Mouse (Mus musculus) lung, embryonic 14.5 days (tissue): ENCODE measurements at regions not wholly inside any gene's neighbourhood (a gene's known extent, or its start where the extent isn't known, plus 50 kb on each side); places are given as distances from the start of the nearest gene placed in this dataset.

Source experiments
- ATAC-seq: fragments of 200-750 bp; cut with Nextera tagmentation; 2 replicates; pipeline ENCODE4 v1.8.0; 2017; ENCODE audit warnings: mild to moderate bottlenecking, moderate TSS enrichment, moderate library complexity; ENCODE audit not compliant: insufficient read depth
- DNase-seq: peaks from one replicate; pipeline ENCODE4 v3.0.0-alpha.2; 2015
- H3K27ac ChIP-seq: fragments of 300-500 bp; sonication (generic); 2 replicates; pipeline ENCODE4 v1.5.1; 2014; ENCODE audit warnings: low read depth, mild to moderate bottlenecking, moderate library complexity
- H3K27me3 ChIP-seq: fragments of 300-500 bp; sonication (generic); 2 replicates; pipeline ENCODE4 v1.6.1; 2014; ENCODE audit warnings: low read length, control low read depth; ENCODE audit not compliant: insufficient read depth
- H3K36me3 ChIP-seq: fragments of 300-500 bp; sonication (generic); 2 replicates; pipeline ENCODE4 v1.6.1; 2014; ENCODE audit warnings: control low read depth; ENCODE audit not compliant: insufficient read depth
- H3K4me1 ChIP-seq: fragments of 300-500 bp; sonication (generic); 2 replicates; pipeline ENCODE4 v1.6.1; 2014; ENCODE audit warnings: antibody characterized with exemption, control low read depth; ENCODE audit not compliant: insufficient read depth
- H3K4me2 ChIP-seq: fragments of 300-500 bp; sonication (generic); 2 replicates; pipeline ENCODE4 v1.6.1; 2014; ENCODE audit warnings: mild to moderate bottlenecking
- H3K4me3 ChIP-seq: fragments of 300-500 bp; sonication (generic); 2 replicates; pipeline ENCODE4 v1.5.1; 2014; ENCODE audit warnings: low read depth, low read length
- H3K9ac ChIP-seq: fragments of 300-500 bp; sonication (generic); 2 replicates; pipeline ENCODE4 v1.6.1; 2014
- H3K9me3 ChIP-seq: fragments of 300-500 bp; sonication (generic); 2 replicates; pipeline ENCODE4 v1.6.1; 2016; ENCODE audit warnings: low read depth, low read length, control low read depth
- CTCF ChIP-seq: IDR thresholded peaks from 2 replicates; pipeline ENCODE4 v1.5.1; 2016; ENCODE audit warnings: antibody characterized with exemption, low read depth
- WGBS: fragments of 180-500 bp; shearing (Covaris S2); extraction: QIAGEN DNeasy Blood & Tissue Kit; methylation state at CpG from one replicate; pipeline ENCODE4 v1.1.7; 2014; 5-methylcytosine and 5-hydroxymethylcytosine counted together

- 57% methylated on average over 1 of the region's 1 CpGs for WGBS
- Histone ChIP-seq H3K4me3 (no peak overlapping the region), H3K27me3 (no peaks in the 10 kb centered on the region), H3K9me3 (no peaks in the 10 kb centered on the region), H3K9ac (no peak overlapping the region), H3K36me3 (no peaks in the 10 kb centered on the region), H3K27ac (no peak overlapping the region), H3K4me2 (no peak overlapping the region), H3K4me1 (no peaks in the 10 kb centered on the region)
- ATAC-seq (peak; percentile 87; the same call in 1 of the 2 replicates), DNase-seq (peak; percentile 9)
- TF ChIP-seq CTCF: no peak
Observed at GRCm38 (mm10) chr14:107499563-107499962, 1393.6 kb downstream of the Trim52 start.

GRCm38 (mm10) chr14:107501718-107502117, 1395.7 kb downstream of the Trim52 start:
- Histone ChIP-seq H3K27ac (no peak overlapping the region), H3K4me2 (no peak overlapping the region), H3K4me3 (no peak overlapping the region), H3K9ac (no peak overlapping the region), H3K4me1 (no peaks in the 10 kb centered on the region), H3K27me3 (no peaks in the 10 kb centered on the region), H3K36me3 (no peaks in the 10 kb centered on the region), H3K9me3 (no peaks in the 10 kb centered on the region)
- no peak for TF ChIP-seq CTCF
- DNase-seq: no peak
- ATAC-seq: no peak
- 79% methylated on average over 2 of the region's 2 CpGs for WGBS
